ENCODE assay signal across 8 mouse cellular contexts in the genomic region with DNA sequence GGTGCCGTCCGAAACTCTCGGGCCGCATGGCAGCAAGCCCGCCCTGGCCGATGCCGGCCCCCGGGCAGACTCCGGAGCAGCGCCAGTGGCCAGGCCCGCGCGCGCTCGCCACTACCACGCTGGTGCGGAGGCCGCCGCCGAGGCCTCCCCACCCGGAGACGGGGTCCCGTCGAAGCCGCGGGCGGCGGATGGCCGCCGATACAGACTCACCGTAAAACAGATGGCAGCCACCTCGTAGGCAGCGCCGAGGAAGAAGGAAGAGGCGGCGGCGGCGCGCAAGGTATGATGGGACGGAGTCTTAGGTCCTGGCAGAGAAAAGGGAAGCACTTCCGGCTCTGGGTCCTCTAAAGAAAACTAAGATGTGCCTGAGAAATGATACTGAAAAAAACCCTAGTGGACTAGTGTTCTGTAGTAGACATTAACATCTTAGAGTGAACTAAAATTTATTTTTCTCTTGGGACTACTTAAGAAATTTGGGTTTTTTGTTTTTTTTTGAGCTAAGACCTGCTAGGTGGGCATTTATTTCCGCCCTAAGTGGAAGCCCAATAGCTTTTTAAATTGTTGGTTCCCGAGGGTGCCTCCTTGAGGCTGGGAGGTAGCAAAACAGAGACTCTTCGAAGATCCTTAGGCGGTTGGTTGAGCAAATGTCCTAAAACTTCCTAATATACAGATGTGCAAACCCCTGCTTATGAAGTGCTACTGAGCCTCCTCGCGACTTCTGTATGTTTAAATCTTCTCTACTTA. TPM values are rescaled to one million over a fixed set of nuclear protein-coding genes. Genes with fewer than 3 reads are reported as not detected.
DNase-seq lines count a peak whose midpoint lies in the region; ATAC-seq lines count a peak whose summit lies in the region.

Rpl32 (minus strand) TSS at position 260 of the 744 bp plus-strand sequence.

- H3K27me3 ChIP-seq in heart, embryonic 13.5 days (replicated peaks), result no peaks in the 10 kb centered on the region
- H3K27me3 ChIP-seq in liver, embryonic 12.5 days (replicated peaks), result no peaks in the 10 kb centered on the region
- H3K27me3 ChIP-seq in stomach, embryonic 15.5 days (replicated peaks), result no peaks in the 10 kb centered on the region

- peak within 1 kb of the TSS; percentile 93 for H3K4me3 ChIP-seq in brown adipose tissue, adult 24 weeks (ENCODE audit: insufficient read depth, low read depth, low read length)
- H3K4me3 ChIP-seq in heart, embryonic 13.5 days, result peak within 1 kb of the TSS; percentile 90
- H3K4me3 ChIP-seq in liver, embryonic 12.5 days, result peak within 1 kb of the TSS; percentile 87
- peak within 1 kb of the TSS; percentile 98 for H3K4me3 ChIP-seq in stomach, embryonic 15.5 days (replicated peaks)

- peak; percentile 32; the same call in 1 of the 2 replicates for ATAC-seq in heart, embryonic 13.5 days (ENCODE audit: extremely low read depth, insufficient number of reproducible peaks, low FRiP score, low TSS enrichment)
- peak; percentile 83 for ATAC-seq in liver, embryonic 12.5 days
- peak; percentile 83; the same call in 1 of the 2 replicates for ATAC-seq in stomach, embryonic 15.5 days (ENCODE audit: insufficient read depth, low FRiP score, low read depth)

- DNase-seq in CD4-positive, CD25-positive, alpha-beta regulatory T cell, adult 2 months (ENCODE audit: low read depth, low spot score), result peak; percentile 94
- peak; percentile 63 for DNase-seq in fat pad, adult 2 months (ENCODE audit: extremely low read depth, low read depth, low spot score)
- DNase-seq in kidney, postnatal 10 days, result peak; percentile 92
- peak; percentile 85 to 87 for DNase-seq in natural killer cell, adult 2 months (ENCODE audit: low spot score in 2 of 2)

- H3K36me3 ChIP-seq in heart, embryonic 13.5 days, result peaks cover 39% of the 10 kb centered on the region
- peaks cover 42% of the 10 kb centered on the region for H3K36me3 ChIP-seq in liver, embryonic 12.5 days
- H3K36me3 ChIP-seq in stomach, embryonic 15.5 days, result peaks cover 28% of the 10 kb centered on the region

- under 1% methylated on average over 47 of the region's 47 CpGs for WGBS in heart, embryonic 13.5 days
- under 1% methylated on average over 47 of the region's 47 CpGs for WGBS in liver, embryonic 12.5 days (ENCODE audit: insufficient replicate concordance)
- under 1% methylated on average over 47 of the region's 47 CpGs for WGBS in stomach, embryonic 15.5 days

- H3K9ac ChIP-seq in heart, embryonic 13.5 days, result peak within 1 kb of the TSS; percentile 98
- peak within 1 kb of the TSS; percentile 93 for H3K9ac ChIP-seq in liver, embryonic 12.5 days
- H3K9ac ChIP-seq in stomach, embryonic 15.5 days, result peak within 1 kb of the TSS; percentile 92

- H3K4me1 ChIP-seq in brown adipose tissue, adult 24 weeks (ENCODE audit: control insufficient read depth, insufficient read depth, insufficient read length, low read length), result peaks cover 4% of the 10 kb centered on the region; the same call in 1 of the 2 replicates
- peaks cover 31% of the 10 kb centered on the region for H3K4me1 ChIP-seq in heart, embryonic 13.5 days
- peaks cover 38% of the 10 kb centered on the region for H3K4me1 ChIP-seq in liver, embryonic 12.5 days
- H3K4me1 ChIP-seq in stomach, embryonic 15.5 days, result peaks cover 18% of the 10 kb centered on the region

- H3K27ac ChIP-seq in brown adipose tissue, adult 24 weeks (replicated peaks; ENCODE audit: low read depth, low read length), result peak within 1 kb of the TSS; percentile 59
- H3K27ac ChIP-seq in heart, embryonic 13.5 days (replicated peaks), result peak within 1 kb of the TSS; percentile 96
- H3K27ac ChIP-seq in liver, embryonic 12.5 days, result peak within 1 kb of the TSS; percentile 87
- peak within 1 kb of the TSS; percentile 96 for H3K27ac ChIP-seq in stomach, embryonic 15.5 days

- no peaks in the 10 kb centered on the region for H3K9me3 ChIP-seq in heart, embryonic 13.5 days
- no peaks in the 10 kb centered on the region for H3K9me3 ChIP-seq in liver, embryonic 12.5 days (replicated peaks)
- no peaks in the 10 kb centered on the region for H3K9me3 ChIP-seq in stomach, embryonic 15.5 days

- H3K4me2 ChIP-seq in heart, embryonic 13.5 days, result peak within 1 kb of the TSS; percentile 73
- H3K4me2 ChIP-seq in liver, embryonic 12.5 days, result peak within 1 kb of the TSS; percentile 91
- H3K4me2 ChIP-seq in stomach, embryonic 15.5 days, result peak within 1 kb of the TSS; percentile 85

RNA-seq across cellular contexts. Expression of gene Rpl32, which starts in this region (rescaled TPM):
- polyA plus RNA-seq in brown adipose tissue, adult 24 weeks (2012; ENCODE audit: insufficient read depth, insufficient read length, missing spikeins), result 1,120 and 1,124 TPM in 2 replicates
- polyA plus RNA-seq in heart, embryonic 13.5 days (2015; fragmentation: Nextera tagmentation; extraction: Ambion mirVana), result 1,371 and 1,440 TPM in 2 replicates
- polyA plus RNA-seq in liver, embryonic 12.5 days (2016; fragmentation: Nextera tagmentation; extraction: Ambion mirVana), result 1,876 and 1,897 TPM in 2 replicates
- 2,176 and 2,210 TPM in 2 replicates for polyA plus RNA-seq in stomach, embryonic 15.5 days (2015; fragmentation: Nextera tagmentation; extraction: Ambion mirVana)

Comparison
In these comparisons a context has a peak if more than half of its experiments do, and no peak if none do; other contexts are left out.
1. Peak in every context shown above with its lines: DNase-seq, ATAC-seq, H3K4me3 ChIP-seq and H3K27ac ChIP-seq.
2. ATAC-seq: peak in every context shown above with its lines; median percentile 83 in liver, embryonic 12.5 days; 83 in stomach, embryonic 15.5 days; 32 in heart, embryonic 13.5 days.